ENCODE assay signal across 7 mouse cellular contexts in the genomic region with DNA sequence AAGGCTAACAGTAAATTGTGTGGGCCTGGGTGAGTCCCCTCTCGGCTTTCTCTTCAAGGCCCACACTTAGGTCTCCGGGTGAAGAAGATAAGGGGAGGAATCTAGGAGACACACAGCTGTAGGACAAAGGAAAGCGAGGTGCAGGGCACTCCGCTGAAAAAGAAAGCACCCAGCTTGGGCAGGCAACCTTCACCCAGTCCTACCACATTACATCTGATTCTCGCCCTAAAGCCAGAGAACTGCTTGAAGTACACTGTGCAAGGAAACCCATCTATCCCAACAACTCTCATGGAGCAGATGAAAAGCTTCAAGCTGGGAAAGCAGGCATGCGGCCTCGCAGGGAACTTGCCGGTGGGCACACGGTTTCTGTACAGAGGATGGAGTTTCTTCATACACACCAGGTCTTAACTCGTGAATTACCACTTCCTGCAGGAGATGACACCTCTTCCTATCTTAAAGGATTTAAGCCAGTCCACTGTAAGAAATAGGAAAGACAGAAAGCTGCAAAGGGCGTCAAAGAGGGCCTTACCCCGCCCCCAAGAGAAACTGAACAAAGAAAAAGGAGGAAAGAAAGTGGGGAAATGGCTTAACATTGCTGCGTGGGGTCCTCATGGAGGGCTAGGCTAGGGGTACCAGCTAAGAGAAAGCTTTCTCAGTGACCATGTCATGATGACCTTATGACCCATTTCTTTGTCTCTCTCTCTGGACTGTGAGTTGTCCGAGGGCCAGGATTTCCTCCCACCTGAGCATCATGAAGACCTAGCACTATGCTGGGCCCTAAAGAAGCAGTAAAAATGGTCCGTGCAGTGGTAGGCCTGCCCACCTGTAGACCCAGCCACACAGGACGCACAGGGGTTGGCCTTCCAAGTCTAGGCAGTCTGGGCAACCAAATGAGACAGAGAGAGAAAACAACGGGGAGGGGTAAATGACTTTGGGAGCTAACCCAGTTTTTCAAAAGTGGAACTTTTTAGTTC. TPM values are rescaled to one million over a fixed set of nuclear protein-coding genes. Genes with fewer than 3 reads are reported as not detected.
DNase-seq lines count a peak whose midpoint lies in the region; ATAC-seq and TF ChIP-seq lines count a peak whose summit lies in the region.

No protein-coding gene starts in this region.

- WGBS in forebrain, embryonic 11.5 days: 52% methylated on average over 17 of the region's 17 CpGs
- 45% methylated on average over 17 of the region's 17 CpGs for WGBS in hindbrain, postnatal 0 days

- H3K9ac ChIP-seq in forebrain, embryonic 11.5 days (ENCODE audit: low read length): peak overlapping the region; percentile 75
- H3K9ac ChIP-seq in hindbrain, postnatal 0 days (replicated peaks; ENCODE audit: low read length): peak overlapping the region; percentile 61

- peak; percentile 29 for DNase-seq in urinary bladder, adult 2 months (ENCODE audit: low spot score)
- no peak for DNase-seq in urinary bladder, postnatal 25 days (ENCODE audit: low spot score)
- no peak for DNase-seq in forebrain, embryonic 11.5 days (ENCODE audit: low spot score)
- no peak for DNase-seq in hindbrain, postnatal 0 days (ENCODE audit: low spot score)
- DNase-seq in lung, postnatal 10 days: peak; percentile 12
- no peak for DNase-seq in right cerebral cortex, postnatal 4 days
- DNase-seq in layer of hippocampus, adult 11-12 months (ENCODE audit: low spot score): no peak

- no peak for TF ChIP-seq CTCF in hindbrain, postnatal 0 days (IDR thresholded peaks at IDR 0.05; ENCODE audit: low read depth)

- H3K27me3 ChIP-seq in forebrain, embryonic 11.5 days (ENCODE audit: control insufficient read depth, insufficient read depth, low read length): no peaks in the 10 kb centered on the region
- no peaks in the 10 kb centered on the region for H3K27me3 ChIP-seq in hindbrain, postnatal 0 days (ENCODE audit: insufficient read depth, low read length)

- H3K4me3 ChIP-seq in forebrain, embryonic 11.5 days (ENCODE audit: low read depth, low read length): peak overlapping the region; percentile 83
- H3K4me3 ChIP-seq in hindbrain, postnatal 0 days (ENCODE audit: low read length): peak overlapping the region; percentile 98

- peaks cover 12% of the 10 kb centered on the region; the same call in 1 of the 2 replicates for H3K4me1 ChIP-seq in forebrain, embryonic 11.5 days (replicated peaks; ENCODE audit: control insufficient read depth, insufficient read depth, low read length)
- peaks cover 16% of the 10 kb centered on the region; the same call in 1 of the 2 replicates for H3K4me1 ChIP-seq in hindbrain, postnatal 0 days (ENCODE audit: insufficient read depth, low read length)

- peak overlapping the region; percentile 95 for H3K4me2 ChIP-seq in forebrain, embryonic 11.5 days (ENCODE audit: low read depth, low read length, severe bottlenecking)
- H3K4me2 ChIP-seq in hindbrain, postnatal 0 days (ENCODE audit: low read depth, low read length): peak overlapping the region; percentile 70

- no peaks in the 10 kb centered on the region for H3K9me3 ChIP-seq in forebrain, embryonic 11.5 days (ENCODE audit: control insufficient read depth, low read length)
- no peaks in the 10 kb centered on the region for H3K9me3 ChIP-seq in hindbrain, postnatal 0 days (ENCODE audit: low read length)

- no peak for ATAC-seq in forebrain, embryonic 11.5 days (replicated peaks; ENCODE audit: low FRiP score)
- ATAC-seq in hindbrain, postnatal 0 days: no peak

- H3K36me3 ChIP-seq in forebrain, embryonic 11.5 days (ENCODE audit: control insufficient read depth, insufficient read depth, low read length): no peaks in the 10 kb centered on the region
- no peaks in the 10 kb centered on the region for H3K36me3 ChIP-seq in hindbrain, postnatal 0 days (ENCODE audit: insufficient read depth, low read length)

- peak overlapping the region; percentile 86; the same call in 1 of the 2 replicates for H3K27ac ChIP-seq in forebrain, embryonic 11.5 days (ENCODE audit: low read depth, low read length)
- peak overlapping the region; percentile 100 for H3K27ac ChIP-seq in hindbrain, postnatal 0 days

RNA-seq across cellular contexts. Expression of a gene that starts 1.1 kb away (rescaled TPM):
- 189 and 223 TPM in 2 replicates for polyA plus RNA-seq in urinary bladder, adult 2 months (2012; rRNA removed)
- polyA plus RNA-seq in forebrain, embryonic 11.5 days (2014; fragmentation: Nextera tagmentation; extraction: Ambion mirVana): 55.1 and 58.3 TPM in 2 replicates
- total RNA-seq in hindbrain, postnatal 0 days (2014; rRNA removed): 356 and 385 TPM in 2 replicates
- polyA plus RNA-seq in hindbrain, postnatal 0 days (2015; fragmentation: Nextera tagmentation; extraction: Ambion mirVana): 71.4 and 71.7 TPM in 2 replicates

Comparison
In these comparisons a context has a peak if more than half of its experiments do, and no peak if none do; other contexts are left out.
1. DNase-seq: peak in urinary bladder, adult 2 months (single experiment) and lung, postnatal 10 days (single experiment); none in urinary bladder, postnatal 25 days (single experiment), forebrain, embryonic 11.5 days (single experiment), hindbrain, postnatal 0 days (single experiment), right cerebral cortex, postnatal 4 days (single experiment) and layer of hippocampus, adult 11-12 months (single experiment).